Mouse (Mus musculus): ENCODE data around the gene Wnt10b. TPM values are rescaled to one million over a fixed set of nuclear protein-coding genes. Genes with fewer than 3 reads are reported as not detected.

The Wnt10b gene
- polyA plus RNA-seq, 1 experiment from 2014 or later: 0.40 TPM

- Histone ChIP-seq H3K36me3 (replicated peaks) (no peaks in the 10 kb centered on the region), H3K4me1 (peaks cover 50% of the 10 kb centered on the region), H3K9me3 (no peaks in the 10 kb centered on the region), H3K27me3 (replicated peaks; ENCODE audit: low read depth, poor library complexity, severe bottlenecking) (peaks cover 100% of the 10 kb centered on the region), H3K27ac (replicated peaks) (no peak overlapping the region), H3K4me3 (peak overlapping the region; percentile 41)
- peak; percentile 40 for DNase-seq (ENCODE audit: low spot score)
- 3% methylated on average over 75 of the region's 75 CpGs for WGBS
These were observed 14.5 kb upstream of the Wnt10b start for GRCm38 (mm10) chr15:98792233-98793020.

GRCm38 (mm10) chr15:98791771-98792170 lies 13.8 kb upstream of the Wnt10b start:
- H3K9me3 ChIP-seq: no peaks in the 10 kb centered on the region
- H3K4me1 ChIP-seq: peaks cover 44% of the 10 kb centered on the region
- 1% methylated on average over 23 of the region's 23 CpGs for WGBS
- peaks cover 100% of the 10 kb centered on the region for H3K27me3 ChIP-seq (replicated peaks; ENCODE audit: low read depth, poor library complexity, severe bottlenecking)
- no peak overlapping the region for H3K27ac ChIP-seq (replicated peaks)
- H3K4me3 ChIP-seq: peak overlapping the region; percentile 13; the same call in 1 of the 2 replicates
- H3K36me3 ChIP-seq (replicated peaks): no peaks in the 10 kb centered on the region
- peak; percentile 34 for DNase-seq (ENCODE audit: low spot score)

- 1% methylated on average over 12 of the region's 12 CpGs for WGBS
- Histone ChIP-seq H3K4me1 (peaks cover 38% of the 10 kb centered on the region), H3K9me3 (no peaks in the 10 kb centered on the region), H3K36me3 (replicated peaks) (no peaks in the 10 kb centered on the region), H3K4me3 (peak overlapping the region; percentile 38), H3K27ac (replicated peaks) (no peak overlapping the region), H3K27me3 (replicated peaks; ENCODE audit: low read depth, poor library complexity, severe bottlenecking) (peaks cover 100% of the 10 kb centered on the region)
- DNase-seq (ENCODE audit: low spot score): peak; percentile 53
These were observed 13.3 kb upstream of the Wnt10b start for GRCm38 (mm10) chr15:98791221-98791620.

DNA sequence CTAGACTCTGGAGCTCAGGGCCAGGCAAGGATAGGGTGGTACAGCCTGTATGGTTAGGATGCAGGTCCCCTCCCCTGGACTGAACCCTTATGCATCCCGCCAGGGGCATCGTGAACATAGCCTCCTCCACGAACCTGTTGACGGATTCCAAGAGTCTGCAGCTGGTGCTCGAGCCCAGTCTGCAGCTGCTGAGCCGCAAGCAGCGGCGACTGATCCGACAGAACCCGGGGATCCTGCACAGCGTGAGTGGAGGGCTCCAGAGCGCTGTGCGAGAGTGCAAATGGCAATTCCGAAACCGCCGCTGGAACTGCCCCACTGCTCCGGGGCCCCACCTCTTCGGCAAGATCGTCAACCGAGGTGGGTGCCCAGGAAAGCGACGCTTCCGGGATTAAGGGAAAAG lies 12.8 kb upstream of the Wnt10b start:
- Histone ChIP-seq H3K36me3 (replicated peaks) (no peaks in the 10 kb centered on the region), H3K27ac (replicated peaks) (no peak overlapping the region), H3K27me3 (replicated peaks; ENCODE audit: low read depth, poor library complexity, severe bottlenecking) (peaks cover 100% of the 10 kb centered on the region), H3K4me3 (peak overlapping the region; percentile 38), H3K9me3 (no peaks in the 10 kb centered on the region), H3K4me1 (peaks cover 35% of the 10 kb centered on the region)
- DNase-seq (ENCODE audit: low spot score): no peak
- WGBS: under 1% methylated on average over 23 of the region's 23 CpGs

DNA sequence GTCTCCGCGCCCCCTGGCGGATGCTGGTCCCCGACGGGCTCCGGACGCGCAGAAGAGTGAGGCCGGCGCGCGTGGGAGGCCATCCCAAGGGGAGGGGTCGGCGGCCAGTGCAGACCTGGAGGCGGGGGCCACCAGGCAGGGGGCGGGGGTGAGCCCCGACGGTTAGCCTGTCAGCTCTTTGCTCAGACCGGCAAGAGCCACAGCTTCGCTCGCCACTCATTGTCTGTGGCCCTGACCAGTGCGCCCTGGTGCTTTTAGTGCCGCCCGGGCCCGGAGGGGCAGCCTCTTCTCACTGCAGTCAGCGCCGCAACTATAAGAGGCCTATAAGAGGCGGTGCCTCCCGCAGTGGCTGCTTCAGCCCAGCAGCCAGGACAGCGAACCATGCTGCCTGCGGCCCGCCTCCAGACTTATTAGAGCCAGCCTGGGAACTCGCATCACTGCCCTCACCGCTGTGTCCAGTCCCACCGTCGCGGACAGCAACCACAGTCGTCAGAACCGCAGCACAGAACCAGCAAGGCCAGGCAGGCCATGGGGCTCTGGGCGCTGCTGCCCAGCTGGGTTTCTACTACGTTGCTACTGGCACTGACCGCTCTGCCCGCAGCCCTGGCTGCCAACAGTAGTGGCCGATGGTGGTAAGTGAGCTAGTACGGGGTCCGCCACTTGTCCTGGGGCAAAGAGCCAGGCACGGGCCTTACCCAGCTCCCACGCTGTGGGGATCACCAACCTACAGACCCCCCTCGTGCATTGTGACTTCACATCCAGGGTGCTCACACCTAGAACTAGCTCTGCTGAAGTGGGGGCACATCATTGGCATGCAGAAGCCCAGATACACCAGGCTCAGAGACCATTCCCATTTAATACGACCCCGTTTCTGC lies 11.9 kb upstream of the Wnt10b start, which contains the start of gene Wnt1:
TSS of gene Wnt1 (plus strand) at position 197 of the 875 bp plus-strand sequence.
- H3K4me3 ChIP-seq: peak within 1 kb of the TSS; percentile 40
- DNase-seq (ENCODE audit: low spot score): peak; percentile 75
- H3K27ac ChIP-seq (replicated peaks): no peak within 1 kb of the TSS
- H3K4me1 ChIP-seq: peaks cover 35% of the 10 kb centered on the region
- no peaks in the 10 kb centered on the region for H3K9me3 ChIP-seq
- no peaks in the 10 kb centered on the region for H3K36me3 ChIP-seq (replicated peaks)
- WGBS: 1% methylated on average over 51 of the region's 51 CpGs
- peaks cover 100% of the 10 kb centered on the region for H3K27me3 ChIP-seq (replicated peaks; ENCODE audit: low read depth, poor library complexity, severe bottlenecking)

GRCm38 (mm10) chr15:98788972-98789660 lies 11.2 kb upstream of the Wnt10b start:
- H3K27ac ChIP-seq (replicated peaks): no peak overlapping the region
- WGBS: 11% methylated on average over 24 of the region's 24 CpGs
- H3K4me1 ChIP-seq: peaks cover 35% of the 10 kb centered on the region
- no peaks in the 10 kb centered on the region for H3K36me3 ChIP-seq (replicated peaks)
- no peak for DNase-seq (ENCODE audit: low spot score)
- no peaks in the 10 kb centered on the region for H3K9me3 ChIP-seq
- peak overlapping the region; percentile 40 for H3K4me3 ChIP-seq
- H3K27me3 ChIP-seq (replicated peaks; ENCODE audit: low read depth, poor library complexity, severe bottlenecking): peaks cover 99% of the 10 kb centered on the region

DNA sequence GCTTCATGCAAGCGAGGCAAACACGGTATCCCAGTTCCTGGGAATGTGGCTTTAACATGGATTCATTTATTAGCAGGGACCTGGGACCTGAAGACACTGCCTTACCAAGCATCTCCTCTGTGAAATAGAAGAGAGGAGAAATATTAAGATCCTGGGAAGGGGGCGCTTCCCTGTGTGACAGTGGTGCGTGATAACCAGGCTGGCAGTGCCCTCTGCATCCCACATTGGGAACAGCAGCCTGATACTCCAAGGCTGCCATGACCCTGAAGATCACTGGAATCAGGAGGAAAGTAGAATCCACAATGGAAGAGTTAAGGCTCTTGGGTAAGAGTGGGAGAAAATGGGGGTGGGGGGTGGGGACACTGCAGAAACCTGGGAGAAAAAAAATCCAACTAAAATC lies 10.0 kb upstream of the Wnt10b start:
- peaks cover 29% of the 10 kb centered on the region for H3K4me1 ChIP-seq
- DNase-seq (ENCODE audit: low spot score): no peak
- no peaks in the 10 kb centered on the region for H3K9me3 ChIP-seq
- no peak overlapping the region for H3K4me3 ChIP-seq
- no peaks in the 10 kb centered on the region for H3K36me3 ChIP-seq (replicated peaks)
- H3K27ac ChIP-seq (replicated peaks): no peak overlapping the region
- 46% methylated on average over 4 of the region's 4 CpGs for WGBS
- H3K27me3 ChIP-seq (replicated peaks; ENCODE audit: low read depth, poor library complexity, severe bottlenecking): peaks cover 96% of the 10 kb centered on the region

DNA sequence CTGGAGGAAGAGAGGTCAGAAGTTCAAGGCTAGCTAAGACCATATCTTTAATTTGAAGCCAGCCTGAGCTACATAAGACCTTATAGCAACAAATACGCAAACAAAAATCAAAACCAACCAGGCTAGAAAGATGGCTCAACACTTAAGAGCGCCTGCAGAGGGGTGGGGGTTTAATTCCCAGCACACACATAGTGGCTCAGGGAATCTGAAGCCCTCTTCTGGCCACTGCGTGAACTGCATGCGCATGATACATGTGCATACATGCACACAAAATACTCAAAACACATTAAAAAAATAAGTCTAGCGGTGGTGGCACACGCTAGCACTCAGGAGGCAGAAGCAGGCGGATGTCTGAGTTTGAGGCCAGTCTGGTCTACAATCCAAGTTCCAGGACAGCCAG lies 7.8 kb upstream of the Wnt10b start:
- Histone ChIP-seq H3K4me1 (peaks cover 14% of the 10 kb centered on the region), H3K9me3 (no peaks in the 10 kb centered on the region), H3K27me3 (replicated peaks; ENCODE audit: low read depth, poor library complexity, severe bottlenecking) (peaks cover 96% of the 10 kb centered on the region), H3K27ac (replicated peaks) (no peak overlapping the region), H3K36me3 (replicated peaks) (no peaks in the 10 kb centered on the region), H3K4me3 (no peak overlapping the region)
- DNase-seq (ENCODE audit: low spot score): peak; percentile 61
- WGBS: 37% methylated on average over 7 of the region's 7 CpGs

DNA sequence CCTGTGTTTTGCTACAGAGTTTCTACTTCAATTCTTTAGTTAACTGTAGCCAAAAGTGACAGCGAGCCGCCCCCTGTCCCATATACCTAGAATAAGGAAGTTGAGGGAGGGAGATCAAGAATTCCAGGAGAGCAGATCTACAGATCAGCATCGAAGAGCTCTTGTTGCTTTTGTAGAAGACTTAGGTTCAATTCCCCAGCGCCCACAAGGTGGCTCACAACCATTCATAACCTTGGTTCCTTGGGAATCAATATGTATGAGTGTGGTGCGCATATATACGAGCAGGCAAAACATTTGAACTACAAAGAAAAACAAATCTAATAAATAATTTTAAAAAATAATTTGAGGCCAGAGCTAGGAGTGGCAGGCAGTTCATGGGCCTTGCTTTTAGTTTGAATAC lies 3.2 kb upstream of the Wnt10b start:
- Histone ChIP-seq H3K36me3 (replicated peaks) (no peaks in the 10 kb centered on the region), H3K27ac (replicated peaks) (no peak overlapping the region), H3K4me1 (peaks cover 34% of the 10 kb centered on the region), H3K9me3 (no peaks in the 10 kb centered on the region), H3K4me3 (no peak overlapping the region), H3K27me3 (replicated peaks; ENCODE audit: low read depth, poor library complexity, severe bottlenecking) (peaks cover 96% of the 10 kb centered on the region)
- no peak for DNase-seq (ENCODE audit: low spot score)
- 26% methylated on average over 6 of the region's 6 CpGs for whole genome bisulfite sequencing

DNA sequence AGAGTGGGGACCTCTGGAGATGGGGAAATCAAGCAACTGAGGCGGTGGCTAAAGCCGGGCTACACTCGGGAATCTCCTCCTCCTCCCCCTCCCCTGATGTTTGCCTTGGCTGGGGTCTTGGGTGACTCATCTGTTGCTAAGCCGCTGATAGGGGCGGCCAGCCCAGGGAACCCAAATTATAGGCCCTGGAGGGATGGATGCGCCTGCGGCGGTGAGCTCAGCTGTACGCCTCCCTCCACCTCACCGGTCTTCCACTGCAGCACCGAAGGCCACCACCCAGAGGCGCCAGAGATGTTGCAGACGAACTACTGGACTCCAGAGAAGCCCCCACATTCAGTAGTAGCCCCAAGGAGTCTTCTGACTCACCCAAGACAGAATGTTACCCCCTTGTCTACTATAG lies 2.6 kb upstream of the Wnt10b start:
- WGBS: 3% methylated on average over 13 of the region's 13 CpGs
- DNase-seq (ENCODE audit: low spot score): peak; percentile 48
- H3K9me3 ChIP-seq: no peaks in the 10 kb centered on the region
- H3K4me3 ChIP-seq: 0 out of 2 replicates have a peak overlapping the region, but pooled peaks have one; percentile 18
- H3K27me3 ChIP-seq (replicated peaks; ENCODE audit: low read depth, poor library complexity, severe bottlenecking): peaks cover 96% of the 10 kb centered on the region
- no peak overlapping the region for H3K27ac ChIP-seq (replicated peaks)
- no peaks in the 10 kb centered on the region for H3K36me3 ChIP-seq (replicated peaks)
- H3K4me1 ChIP-seq: peaks cover 40% of the 10 kb centered on the region

GRCm38 (mm10) chr15:98780075-98780474 lies 2.1 kb upstream of the Wnt10b start:
- 0 out of 2 replicates have a peak overlapping the region, but pooled peaks have one; percentile 17 for H3K4me3 ChIP-seq
- no peaks in the 10 kb centered on the region for H3K36me3 ChIP-seq (replicated peaks)
- H3K27me3 ChIP-seq (replicated peaks; ENCODE audit: low read depth, poor library complexity, severe bottlenecking): peaks cover 96% of the 10 kb centered on the region
- WGBS: 2% methylated on average over 8 of the region's 8 CpGs
- DNase-seq (ENCODE audit: low spot score): no peak
- H3K9me3 ChIP-seq: no peaks in the 10 kb centered on the region
- no peak overlapping the region for H3K27ac ChIP-seq (replicated peaks)
- H3K4me1 ChIP-seq: peaks cover 43% of the 10 kb centered on the region

DNA sequence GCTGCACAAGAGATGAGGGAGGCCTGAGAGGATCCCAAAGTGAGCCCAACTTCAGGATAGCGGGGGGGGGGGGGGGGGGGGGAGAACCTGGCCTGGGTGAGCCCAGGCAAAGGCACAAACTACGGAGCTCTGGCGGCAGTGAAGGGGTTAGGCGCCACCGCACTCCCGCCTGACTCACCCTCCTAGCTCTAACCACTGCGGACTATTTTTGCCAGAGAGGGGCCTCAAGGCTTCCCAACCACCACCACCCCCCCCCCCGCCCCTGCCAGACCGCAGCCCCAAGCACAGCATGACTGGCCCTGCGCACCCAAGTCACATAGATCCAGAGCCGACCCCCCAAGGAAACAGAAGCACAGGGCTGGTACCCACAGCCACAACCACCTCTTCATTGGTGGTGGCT lies 856 bp upstream of the Wnt10b start:
- no peaks in the 10 kb centered on the region for H3K36me3 ChIP-seq (replicated peaks)
- DNase-seq (ENCODE audit: low spot score): no peak

More for the DNA sequence above, 856 bp upstream of the Wnt10b start:
- H3K9me3 ChIP-seq: no peaks in the 10 kb centered on the region
- WGBS: 1% methylated on average over 11 of the region's 11 CpGs
- H3K27me3 ChIP-seq (replicated peaks; ENCODE audit: low read depth, poor library complexity, severe bottlenecking): peaks cover 97% of the 10 kb centered on the region
- peaks cover 48% of the 10 kb centered on the region for H3K4me1 ChIP-seq
- no peak overlapping the region for H3K27ac ChIP-seq (replicated peaks)
- 0 out of 2 replicates have a peak overlapping the region, but pooled peaks have one; percentile 23 for H3K4me3 ChIP-seq

Data from embryonic facial prominence, embryonic 10.5 days (tissue).